Mouse (Mus musculus): ENCODE measurements around the gene Sh3rf1. TPM values are rescaled to one million over a fixed set of nuclear protein-coding genes. Genes with fewer than 3 reads are reported as not detected.

The Sh3rf1 gene
- total RNA-seq, 2 experiments from 2014 or later: 0.14 to 1.8 TPM

DNA sequence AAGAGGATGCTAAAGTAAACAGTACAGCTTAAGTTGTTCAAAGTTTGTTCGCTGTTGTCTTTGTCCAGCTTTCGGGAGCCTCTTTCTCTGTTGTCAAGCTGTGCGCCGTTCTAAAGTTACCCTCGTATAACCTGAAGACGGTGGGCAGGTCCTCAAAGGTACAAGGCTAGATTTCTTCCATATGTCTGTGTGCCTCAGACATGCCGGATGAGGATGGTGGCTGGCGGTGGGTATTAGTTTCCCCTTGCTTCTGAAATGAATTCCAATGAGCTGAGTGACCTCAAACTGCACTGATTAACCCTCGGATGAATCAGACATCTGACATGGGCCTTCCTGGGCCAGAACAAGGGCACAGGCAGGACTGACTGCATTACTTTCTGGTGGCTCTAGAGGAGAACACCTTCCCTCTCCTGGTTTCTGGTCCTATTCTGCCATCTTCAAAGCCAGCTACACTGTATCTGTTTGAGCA lies 86.8 kb downstream of the Sh3rf1 start:
- no peak for ATAC-seq (replicated peaks; ENCODE audit: low FRiP score, low TSS enrichment, poor library complexity, severe bottlenecking)

DNA sequence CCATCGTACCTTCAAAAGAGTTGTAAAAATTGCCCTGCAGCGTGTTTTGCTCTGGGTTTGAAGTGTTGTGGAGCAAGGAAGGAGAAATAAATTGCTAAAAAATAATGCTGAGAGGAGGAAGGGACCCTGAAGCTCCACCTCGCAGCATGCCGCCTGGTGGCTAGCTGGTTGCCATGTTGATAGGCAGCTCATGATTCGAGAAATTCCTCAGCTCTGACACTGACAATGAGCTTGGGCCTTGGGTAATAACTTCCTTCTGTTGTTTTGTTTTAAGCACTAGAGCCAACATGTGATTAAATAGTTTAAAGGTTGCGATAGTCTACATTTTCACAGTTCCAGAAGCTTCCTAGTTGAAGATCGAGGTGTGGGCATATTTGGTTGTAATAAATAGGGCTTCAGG lies 89.3 kb downstream of the Sh3rf1 start:
- no peak for ATAC-seq (replicated peaks; ENCODE audit: low FRiP score, low TSS enrichment, poor library complexity, severe bottlenecking)

DNA sequence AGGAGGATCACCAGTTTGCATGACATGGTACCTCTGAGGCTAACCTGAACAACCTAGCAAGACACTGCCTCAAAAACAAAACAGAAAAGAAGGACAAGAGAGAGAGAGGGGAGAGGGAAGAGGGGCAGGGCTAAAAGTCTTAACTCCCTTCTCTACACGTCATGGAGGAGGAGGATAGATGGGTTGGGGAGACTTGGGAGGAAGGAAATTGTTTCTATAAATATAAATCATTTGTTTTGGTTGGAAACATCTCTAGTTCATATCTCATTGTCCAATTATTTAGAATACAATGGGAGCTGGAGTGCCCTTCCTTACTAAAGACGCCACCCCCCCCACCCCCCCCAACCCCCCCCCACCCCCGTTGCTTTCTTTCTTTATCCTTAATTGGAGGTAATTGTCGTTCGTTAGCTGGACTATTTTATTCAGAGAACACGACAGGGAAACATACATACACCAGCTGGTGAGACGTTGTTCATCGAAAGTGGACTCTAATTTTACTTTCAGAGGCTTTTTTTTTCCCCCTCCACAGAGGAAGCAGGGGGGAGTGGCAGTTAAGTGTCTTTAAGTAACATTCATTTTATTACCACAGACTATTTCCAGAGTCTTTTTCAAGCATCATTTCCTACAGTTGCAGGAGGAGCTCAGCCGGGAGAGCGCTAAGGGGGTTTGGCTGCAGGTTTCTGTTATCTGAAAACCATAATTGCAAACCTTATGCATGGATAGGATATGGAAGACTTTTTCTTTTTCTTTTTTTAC lies 92.5 kb downstream of the Sh3rf1 start:
- ATAC-seq (replicated peaks; ENCODE audit: low FRiP score, low TSS enrichment, poor library complexity, severe bottlenecking): no peak

DNA sequence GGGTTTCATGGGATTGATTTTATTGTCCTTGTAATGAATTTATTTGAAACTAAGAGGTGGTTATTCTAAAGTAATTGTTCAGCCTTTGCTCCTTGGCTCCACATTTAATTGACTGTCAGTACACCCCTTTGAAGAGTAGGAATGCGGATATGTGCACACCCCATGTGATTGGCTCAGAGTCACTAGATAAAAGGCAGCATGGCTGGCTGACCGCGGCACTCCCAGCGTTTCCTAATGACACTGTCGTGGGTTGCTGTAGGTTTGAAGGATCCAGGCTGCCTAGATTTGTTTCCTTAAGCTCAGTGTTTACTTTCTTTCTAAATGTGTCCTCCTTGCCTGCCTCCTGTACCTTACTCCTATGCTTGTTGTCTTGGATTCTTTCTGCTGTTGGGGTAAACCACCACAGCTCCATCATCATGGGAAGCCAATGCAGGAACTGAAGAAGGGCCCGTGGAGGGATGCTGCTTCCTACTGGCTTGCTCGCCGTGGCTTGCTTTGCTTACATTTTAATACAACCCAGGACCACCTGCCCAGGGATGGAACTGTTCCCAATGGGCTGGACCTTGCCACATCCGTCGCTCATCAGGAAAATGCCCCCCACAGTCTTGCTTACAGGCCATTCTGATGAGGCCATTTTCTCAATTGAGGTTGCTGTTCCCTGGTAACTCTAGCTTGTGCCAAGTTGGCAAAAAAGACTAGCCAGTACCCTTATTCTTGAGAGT lies 93.3 kb downstream of the Sh3rf1 start:
- no peak for ATAC-seq (replicated peaks; ENCODE audit: low FRiP score, low TSS enrichment, poor library complexity, severe bottlenecking)

DNA sequence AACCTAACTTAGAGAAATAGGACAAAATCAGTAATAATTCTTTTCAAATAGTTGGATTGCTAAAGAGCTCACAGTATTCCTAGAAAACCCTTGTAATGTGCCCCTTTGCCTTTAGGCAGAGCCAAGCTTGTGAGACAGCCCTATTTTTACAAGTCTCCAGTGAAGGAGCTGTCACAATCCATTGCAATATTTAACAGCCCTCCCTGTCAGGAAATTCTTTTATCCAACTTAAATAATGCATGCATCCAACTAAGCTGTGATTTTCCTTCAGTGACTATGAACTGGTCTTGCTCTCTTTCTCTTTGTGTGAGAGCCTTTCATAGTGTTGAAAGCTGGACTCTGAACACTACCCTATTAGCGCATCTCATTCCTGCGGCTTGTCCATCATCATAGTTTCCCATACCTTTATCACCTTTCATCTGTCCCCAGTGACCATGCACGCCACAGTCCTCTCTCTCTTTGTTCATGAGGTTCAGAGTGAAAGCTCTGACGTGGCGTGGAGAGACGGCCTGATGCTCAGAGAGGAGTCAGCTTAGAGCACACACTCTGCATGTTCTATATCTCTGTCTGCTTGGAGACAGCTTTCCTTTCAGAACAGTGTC lies 94.0 kb downstream of the Sh3rf1 start:
- no peak for ATAC-seq (replicated peaks; ENCODE audit: low FRiP score, low TSS enrichment, poor library complexity, severe bottlenecking)

DNA sequence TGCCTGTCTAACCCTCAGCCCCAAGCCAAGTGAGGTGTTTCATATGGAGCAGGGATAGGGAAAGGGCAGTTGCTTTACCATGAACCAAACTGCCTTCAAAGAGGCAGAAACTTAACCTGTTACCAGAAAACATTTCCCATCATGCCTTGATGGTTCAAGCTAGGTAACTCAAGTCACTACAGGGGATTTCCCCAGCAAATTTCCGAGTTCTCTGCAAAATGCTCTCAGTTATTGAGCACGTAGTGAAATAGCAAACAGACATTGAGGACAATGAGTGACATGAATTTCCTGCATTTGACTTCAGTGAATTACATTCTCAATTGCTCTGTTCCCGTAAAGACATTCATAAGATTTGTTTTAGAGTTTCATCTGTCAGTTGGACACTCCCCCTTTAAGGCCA lies 97.5 kb downstream of the Sh3rf1 start:
- no peak for ATAC-seq (replicated peaks; ENCODE audit: low FRiP score, low TSS enrichment, poor library complexity, severe bottlenecking)

DNA sequence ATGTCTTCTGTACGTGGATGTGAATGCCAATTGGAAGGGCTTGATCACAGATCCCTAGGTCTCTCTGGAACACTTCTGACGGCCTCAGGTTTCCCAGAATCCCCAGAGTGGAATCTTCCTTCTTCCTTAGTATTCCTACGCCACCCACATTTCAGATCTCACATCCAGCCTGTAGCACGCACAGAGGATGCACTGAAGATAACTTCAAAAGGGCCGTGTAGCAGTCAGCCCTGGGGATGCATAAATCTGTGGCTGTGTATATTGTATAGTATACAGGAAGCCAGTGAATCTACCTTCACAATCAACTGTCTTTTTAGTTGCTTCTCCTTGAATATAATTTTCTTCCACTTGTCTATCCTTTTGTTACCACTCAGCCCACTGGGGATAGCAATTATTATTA lies 98.1 kb downstream of the Sh3rf1 start:
- no peak for ATAC-seq (replicated peaks; ENCODE audit: low FRiP score, low TSS enrichment, poor library complexity, severe bottlenecking)

DNA sequence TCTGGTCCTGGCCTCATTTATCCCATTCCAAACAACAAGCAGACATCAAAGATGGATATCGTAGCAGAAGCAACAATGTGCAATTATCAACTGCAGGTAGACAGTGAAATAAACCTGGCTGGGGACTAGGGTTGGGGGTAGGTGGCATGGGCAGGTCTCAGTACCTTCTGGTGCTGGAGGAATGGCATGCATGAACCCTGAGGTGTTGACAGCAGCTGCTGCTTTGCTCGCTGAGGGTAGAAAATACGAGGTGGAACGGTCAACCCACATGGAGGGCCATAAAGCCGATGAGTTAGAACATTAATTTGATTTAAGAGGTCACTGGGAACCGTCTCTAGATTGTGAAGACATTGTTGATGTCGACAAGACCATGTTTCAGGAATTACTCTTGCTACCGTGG lies 98.8 kb downstream of the Sh3rf1 start:
- no peak for ATAC-seq (replicated peaks; ENCODE audit: low FRiP score, low TSS enrichment, poor library complexity, severe bottlenecking)

DNA sequence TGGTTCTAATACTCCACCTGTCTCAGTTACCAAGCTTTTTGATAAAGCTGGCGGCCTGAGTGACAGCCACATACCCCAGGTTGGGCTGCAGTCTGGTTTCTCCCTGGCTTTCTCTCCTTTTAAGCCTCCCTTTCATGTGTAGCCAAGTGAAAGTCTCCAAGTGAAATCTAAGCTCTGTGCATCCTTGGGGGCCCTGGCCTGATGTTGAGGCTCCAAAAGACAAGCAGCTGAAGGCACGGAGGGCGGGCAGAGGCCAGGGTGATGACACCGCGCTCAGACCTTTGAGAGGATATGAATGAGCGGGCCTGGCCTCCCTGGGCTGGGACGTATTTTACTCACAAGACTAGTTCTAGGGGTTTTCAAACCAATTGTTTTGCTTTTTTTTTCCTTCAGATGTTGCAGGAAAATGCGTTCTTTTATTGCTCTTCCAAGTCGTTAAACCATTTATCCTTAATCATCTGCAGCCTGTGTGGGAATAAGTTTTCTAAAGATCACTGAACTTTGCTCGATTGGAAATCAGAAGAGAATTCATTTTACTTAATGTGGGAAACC lies 100.8 kb downstream of the Sh3rf1 start:
- no peak for ATAC-seq (replicated peaks; ENCODE audit: low FRiP score, low TSS enrichment, poor library complexity, severe bottlenecking)

DNA sequence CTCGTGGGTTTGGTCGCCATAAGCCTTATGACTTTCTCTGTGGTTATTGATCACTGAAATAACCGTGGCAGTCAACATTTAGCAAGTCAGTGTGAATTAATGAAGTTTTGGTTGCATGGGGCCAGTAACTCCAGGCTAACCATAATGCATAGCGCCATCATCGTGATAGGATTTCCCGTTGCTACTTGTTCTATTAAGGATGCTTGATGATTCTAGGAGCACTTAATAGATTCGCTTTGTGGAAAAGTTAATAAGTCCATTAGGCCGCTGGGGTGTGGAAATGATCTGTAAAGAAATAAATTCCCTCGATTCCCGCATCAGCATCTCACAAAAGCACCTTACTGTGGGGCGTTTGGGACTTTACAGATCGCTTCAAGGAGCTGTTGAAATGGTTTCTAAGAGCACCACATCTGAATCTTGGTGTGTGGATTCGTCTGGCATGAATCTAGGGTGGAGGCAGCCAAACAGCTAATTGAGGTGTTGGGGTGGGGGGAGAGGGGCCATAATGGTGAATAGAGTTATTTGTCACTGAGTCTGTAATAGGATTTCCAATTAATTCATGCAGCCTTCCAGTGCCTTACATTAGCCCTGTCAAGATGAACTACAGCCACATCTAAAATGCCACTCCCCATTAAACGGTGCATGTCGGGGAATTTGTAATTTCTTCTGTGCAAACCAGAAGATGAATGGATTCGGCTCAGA lies 101.5 kb downstream of the Sh3rf1 start:
- no peak for ATAC-seq (replicated peaks; ENCODE audit: low FRiP score, low TSS enrichment, poor library complexity, severe bottlenecking)

DNA sequence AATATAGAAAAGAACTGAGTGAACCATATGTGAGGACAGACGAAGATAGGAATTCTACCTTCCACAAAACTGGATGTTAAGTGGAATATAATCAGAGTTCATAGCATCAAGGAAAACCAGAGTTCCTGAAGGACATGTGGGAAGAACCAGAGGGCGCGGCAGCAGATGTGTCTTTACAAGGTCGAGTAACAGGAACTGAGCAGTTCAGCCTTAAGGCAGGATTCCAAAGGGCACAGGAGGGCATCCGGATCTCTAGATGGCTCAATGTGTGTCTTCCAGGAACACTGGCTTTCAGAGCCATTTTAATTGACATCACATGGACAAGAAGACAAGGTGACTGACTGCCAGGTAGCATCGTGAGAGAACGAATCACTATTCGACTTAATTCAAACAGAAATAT lies 102.6 kb downstream of the Sh3rf1 start:
- no peak for ATAC-seq (replicated peaks; ENCODE audit: low FRiP score, low TSS enrichment, poor library complexity, severe bottlenecking)

DNA sequence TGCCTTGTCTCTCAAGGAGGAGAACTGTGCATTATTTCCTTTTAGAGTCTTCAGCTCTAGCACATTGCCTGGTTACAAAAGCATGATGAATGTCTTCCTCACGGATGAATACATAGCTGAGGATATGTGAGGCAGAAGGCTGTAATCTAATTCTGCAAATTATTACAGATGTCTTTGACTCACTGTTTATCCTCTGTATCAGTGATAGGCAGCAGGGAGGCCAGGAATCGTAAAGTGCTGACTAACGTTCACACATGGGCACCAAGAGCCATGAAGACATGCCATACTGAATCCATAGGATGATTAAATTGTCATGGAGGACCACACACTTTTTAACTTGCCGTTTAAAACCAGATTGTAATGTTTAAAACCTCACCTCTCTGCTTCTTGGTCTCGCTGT lies 103.7 kb downstream of the Sh3rf1 start:
- ATAC-seq (replicated peaks; ENCODE audit: low FRiP score, low TSS enrichment, poor library complexity, severe bottlenecking): no peak

DNA sequence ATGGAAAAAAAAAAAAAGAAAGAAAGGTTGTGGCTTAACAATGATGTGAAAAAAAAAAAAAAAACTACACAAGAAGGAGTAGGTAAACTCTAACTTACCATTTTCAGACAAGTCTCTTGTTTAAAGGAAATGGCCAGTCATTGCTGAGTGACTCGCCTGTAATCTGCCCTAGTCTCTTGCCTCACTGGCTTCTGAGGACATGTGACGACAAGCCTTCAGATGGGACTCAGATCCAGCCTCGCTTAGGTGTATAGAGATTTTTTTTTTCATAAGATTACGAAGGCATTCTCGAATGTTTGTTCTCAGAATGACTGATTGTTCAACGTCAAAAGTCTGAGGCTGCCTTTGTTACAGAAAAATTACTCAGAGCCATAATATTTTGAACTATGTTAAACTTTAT lies 116.0 kb downstream of the Sh3rf1 start:
- no peak for ATAC-seq (replicated peaks; ENCODE audit: low FRiP score, low TSS enrichment, poor library complexity, severe bottlenecking)

DNA sequence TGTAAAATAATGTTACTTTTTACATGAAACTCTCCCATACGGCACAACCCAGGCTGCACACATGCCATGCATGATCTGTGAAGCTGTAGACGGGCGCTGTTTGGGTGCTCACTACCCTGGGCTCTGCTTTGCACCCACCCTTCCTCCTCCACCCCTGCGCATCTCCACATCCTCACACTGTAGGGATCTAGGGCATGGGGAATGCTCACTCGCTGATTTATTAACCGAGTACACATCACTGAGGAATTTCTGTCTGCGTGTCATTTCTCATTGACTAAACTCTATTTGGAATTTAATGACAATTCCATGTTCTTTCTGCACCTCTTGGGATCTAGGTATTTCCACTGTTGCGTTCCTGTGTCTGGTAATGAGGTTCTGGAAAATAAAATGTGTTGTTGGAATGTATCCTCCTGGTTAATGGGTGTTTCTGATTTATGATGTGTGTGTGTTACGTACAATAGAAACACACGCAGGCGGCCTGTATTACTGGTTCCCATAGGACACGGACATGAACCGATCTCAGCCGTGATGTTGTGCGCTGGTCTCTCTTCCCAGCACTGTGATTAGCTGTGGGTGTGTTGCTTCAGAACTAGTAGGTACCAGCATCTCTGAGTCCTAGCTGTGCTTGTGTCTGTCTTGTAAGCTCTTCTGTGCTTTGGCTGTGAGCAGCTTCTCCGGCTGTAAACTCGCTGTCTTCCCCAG lies 116.8 kb downstream of the Sh3rf1 start:
- no peak for ATAC-seq (replicated peaks; ENCODE audit: low FRiP score, low TSS enrichment, poor library complexity, severe bottlenecking)

DNA sequence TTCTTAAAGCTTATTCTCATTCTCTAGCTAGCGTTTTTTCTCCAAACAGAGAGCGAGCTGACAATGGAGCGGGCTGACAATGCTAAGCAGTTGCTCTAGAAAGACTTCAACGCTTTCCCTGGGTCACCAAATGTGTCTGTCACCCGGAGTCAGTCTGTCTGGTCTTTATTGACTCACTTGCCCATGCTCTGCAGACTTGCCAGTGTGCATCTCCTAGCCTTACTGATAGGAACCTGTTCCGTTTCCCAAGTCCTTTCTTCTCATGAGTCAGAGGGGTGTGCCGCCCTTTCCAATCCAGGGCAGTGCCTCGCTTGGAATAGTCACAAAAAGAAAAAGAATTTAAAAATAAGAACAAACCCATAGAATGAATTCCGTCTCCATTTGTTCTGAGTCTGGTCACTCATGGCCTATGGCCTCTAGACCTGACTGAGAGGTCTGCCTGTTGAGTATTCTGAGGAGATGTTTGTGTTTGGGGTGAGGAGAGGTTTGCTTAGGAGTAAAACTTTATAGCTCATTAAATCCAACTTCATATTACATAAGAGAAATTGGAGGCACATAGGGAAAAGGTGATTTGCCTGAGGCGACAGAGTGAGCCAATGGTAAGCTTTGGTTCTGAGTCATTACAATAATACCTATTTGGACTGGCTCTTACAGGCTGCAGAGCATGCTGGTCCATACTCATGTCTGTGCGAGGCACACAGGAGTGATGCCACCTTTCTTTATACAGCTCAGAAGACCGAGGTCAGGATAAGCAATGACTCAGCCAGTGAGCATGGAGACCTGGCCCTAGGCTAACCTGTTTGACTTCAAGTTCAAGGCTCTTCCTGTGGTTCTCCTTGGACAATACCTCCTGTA lies 118.1 kb downstream of the Sh3rf1 start:
- ATAC-seq (replicated peaks; ENCODE audit: low FRiP score, low TSS enrichment, poor library complexity, severe bottlenecking): no peak

DNA sequence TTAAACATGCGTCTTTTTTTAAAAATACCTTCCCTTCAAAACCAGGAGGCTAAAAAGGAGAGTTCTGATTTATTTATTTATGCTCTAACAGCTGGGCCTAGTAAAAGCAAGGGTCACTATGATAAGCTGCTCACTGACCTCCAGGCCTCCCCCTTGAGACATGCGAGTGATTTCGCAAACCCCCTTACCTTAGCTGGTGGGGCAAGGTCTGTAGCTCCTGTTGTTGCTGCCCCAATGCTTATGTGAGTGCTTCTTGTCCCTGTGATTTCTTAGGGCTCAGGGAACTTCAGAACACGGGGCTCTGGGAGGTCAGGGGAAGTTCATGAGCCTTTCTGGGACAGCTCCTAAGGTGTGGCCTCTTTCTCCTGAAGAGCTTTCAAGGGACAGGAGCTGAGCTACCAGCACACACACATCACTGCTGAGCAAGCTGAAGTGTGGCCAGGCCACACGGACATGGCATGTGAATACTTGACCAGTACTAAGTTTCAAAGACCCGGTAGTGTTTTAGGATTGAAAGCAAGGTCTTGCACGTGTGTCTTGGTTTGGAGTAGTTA lies 118.9 kb downstream of the Sh3rf1 start:
- ATAC-seq (replicated peaks; ENCODE audit: low FRiP score, low TSS enrichment, poor library complexity, severe bottlenecking): no peak

DNA sequence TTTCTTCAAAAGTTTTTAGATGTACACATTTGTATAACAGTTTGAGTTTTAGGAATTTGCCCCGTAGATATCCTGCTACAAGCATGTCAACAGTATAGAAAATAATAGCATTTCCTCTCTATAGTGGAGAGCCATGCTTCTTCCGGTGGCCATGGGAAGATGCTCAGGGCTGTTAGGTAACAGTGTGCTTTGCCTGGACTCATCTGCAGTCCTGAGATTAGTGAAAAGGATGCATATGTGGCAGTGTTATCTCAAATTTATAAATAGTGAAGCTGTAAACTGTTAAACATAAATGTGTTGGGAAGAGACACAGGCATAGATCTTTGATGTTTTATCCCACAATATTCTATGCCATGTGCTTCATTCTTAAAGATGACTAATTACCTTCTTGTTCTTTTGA lies 120.8 kb downstream of the Sh3rf1 start:
- no peak for ATAC-seq (replicated peaks; ENCODE audit: low FRiP score, low TSS enrichment, poor library complexity, severe bottlenecking)

DNA sequence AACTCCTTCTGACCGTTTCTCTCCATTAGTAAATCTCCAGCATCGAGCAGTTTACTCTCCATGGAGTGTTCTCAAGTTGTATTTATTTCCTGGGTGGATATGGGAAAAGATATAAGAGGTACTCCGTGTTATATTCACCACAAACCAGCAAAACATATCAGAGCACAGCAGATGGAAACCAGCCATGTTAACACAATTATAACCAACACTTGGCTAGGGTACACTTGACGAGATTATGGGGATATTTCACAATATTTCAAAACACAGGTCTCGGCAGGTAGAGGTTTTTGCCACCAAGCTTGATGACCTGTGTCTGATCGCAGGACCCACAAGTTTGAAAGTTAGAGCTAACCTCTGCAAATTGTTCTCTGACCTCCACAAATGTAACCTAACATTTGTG lies 123.3 kb downstream of the Sh3rf1 start:
- ATAC-seq (replicated peaks; ENCODE audit: low FRiP score, low TSS enrichment, poor library complexity, severe bottlenecking): no peak

All from megakaryocyte-erythroid progenitor cell, adult 5-6 weeks (primary cell).